Mouse (Mus musculus) layer of hippocampus, adult 2 months (tissue): ENCODE measurements around the gene Aox2. TPM values are rescaled to one million over a fixed set of nuclear protein-coding genes. Genes with fewer than 3 reads are reported as not detected.

Experiments used
- DNase-seq, 2 experiments: peaks; one replicate each; pipeline ENCODE4 v3.0.0; 2022; ENCODE audit warnings: low spot score in 2 of 2
- H3K27ac ChIP-seq: fragments of 200-600 bp; 2 replicates; pipeline ENCODE4 v1.8.1; 2022
- H3K4me3 ChIP-seq: fragments of 200-600 bp; 2 replicates; pipeline ENCODE4 v1.8.1; 2022; ENCODE audit warnings: mild to moderate bottlenecking
- CTCF ChIP-seq: fragments of 200-600 bp; conservative IDR thresholded peaks from 2 replicates; pipeline ENCODE4 v1.8.1; 2022; ENCODE audit warnings: antibody characterized with exemption, mild to moderate bottlenecking, moderate library complexity
- total RNA-seq, 2 experiments: library from RNA; stranded (reverse); gene quantifications; 2 replicates each; pipeline ENCODE4 v1.2.3; 2021

Gene Aox2
- total RNA-seq, 2 experiments from 2014 or later, result not detected

DNA sequence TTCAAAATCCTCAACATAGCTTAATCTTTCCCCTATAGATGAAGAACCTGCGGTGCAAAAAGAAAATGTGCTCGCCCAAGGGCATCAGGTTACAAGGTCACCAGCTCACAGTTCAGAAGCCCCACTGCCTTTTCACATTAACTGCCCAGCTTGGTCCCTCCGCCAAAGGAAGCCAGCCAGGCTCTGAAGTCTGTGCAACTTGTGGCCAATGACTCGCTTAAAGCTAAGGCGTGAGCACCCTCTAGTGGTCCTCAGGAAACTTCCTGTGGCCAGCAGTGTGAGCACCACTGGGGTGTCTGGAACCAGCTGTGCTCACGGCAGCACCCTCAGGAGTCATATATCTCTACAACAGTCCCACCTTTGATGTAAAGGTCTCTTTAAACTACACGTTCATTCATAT, 18.2 kb downstream of the Aox2 start:
- peak; percentile 63 to 65 for DNase-seq
- no peak overlapping the region for H3K4me3 ChIP-seq
- TF ChIP-seq CTCF, result peak; percentile 96
- no peak overlapping the region for H3K27ac ChIP-seq

- DNase-seq, result no peak
- Histone ChIP-seq H3K27ac (no peak overlapping the region), H3K4me3 (no peak overlapping the region)
- TF ChIP-seq CTCF, result no peak
These were observed 18.7 kb downstream of the Aox2 start for GRCm38 (mm10) chr1:58296821-58297220.

DNA sequence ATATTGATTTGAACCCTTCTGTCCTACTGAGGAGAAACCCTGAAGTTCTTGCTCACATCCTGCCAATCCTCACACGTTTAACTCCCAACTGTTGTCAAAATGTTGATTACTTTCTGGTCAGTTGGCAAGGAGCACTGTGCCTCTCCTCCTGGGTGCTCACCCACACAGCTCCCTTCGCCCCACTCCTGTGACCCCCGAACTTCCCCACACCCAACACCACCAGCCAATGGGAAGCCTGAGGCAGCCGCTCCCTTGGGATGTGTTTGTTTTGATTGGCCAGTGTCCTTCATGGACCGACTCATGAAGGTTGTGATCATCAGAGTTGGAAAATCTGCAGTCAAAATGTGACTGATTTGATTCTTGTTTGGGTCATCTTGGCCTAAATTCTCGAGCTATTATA, 20.2 kb downstream of the Aox2 start:
- TF ChIP-seq CTCF, result no peak
- DNase-seq, result no peak

GRCm38 (mm10) chr1:58301073-58301472, 22.9 kb downstream of the Aox2 start:
- Histone ChIP-seq H3K27ac (no peak overlapping the region), H3K4me3 (no peak overlapping the region)
- DNase-seq, result no peak
- no peak for TF ChIP-seq CTCF

More for the DNA sequence above, 20.2 kb downstream of the Aox2 start:
- Histone ChIP-seq H3K4me3 (no peak overlapping the region), H3K27ac (no peak overlapping the region)

GRCm38 (mm10) chr1:58302015-58302414, 23.9 kb downstream of the Aox2 start:
- no peak for DNase-seq
- Histone ChIP-seq H3K4me3 (no peak overlapping the region), H3K27ac (no peak overlapping the region)
- no peak for TF ChIP-seq CTCF

GRCm38 (mm10) chr1:58303009-58303408, 24.9 kb downstream of the Aox2 start:
- TF ChIP-seq CTCF, result no peak
- no peak overlapping the region for H3K27ac ChIP-seq
- no peak for DNase-seq
- no peak overlapping the region for H3K4me3 ChIP-seq

- Histone ChIP-seq H3K27ac (no peak overlapping the region), H3K4me3 (no peak overlapping the region)
- TF ChIP-seq CTCF, result no peak
- no peak for DNase-seq
These were observed 25.6 kb downstream of the Aox2 start for GRCm38 (mm10) chr1:58303726-58304125.

DNA sequence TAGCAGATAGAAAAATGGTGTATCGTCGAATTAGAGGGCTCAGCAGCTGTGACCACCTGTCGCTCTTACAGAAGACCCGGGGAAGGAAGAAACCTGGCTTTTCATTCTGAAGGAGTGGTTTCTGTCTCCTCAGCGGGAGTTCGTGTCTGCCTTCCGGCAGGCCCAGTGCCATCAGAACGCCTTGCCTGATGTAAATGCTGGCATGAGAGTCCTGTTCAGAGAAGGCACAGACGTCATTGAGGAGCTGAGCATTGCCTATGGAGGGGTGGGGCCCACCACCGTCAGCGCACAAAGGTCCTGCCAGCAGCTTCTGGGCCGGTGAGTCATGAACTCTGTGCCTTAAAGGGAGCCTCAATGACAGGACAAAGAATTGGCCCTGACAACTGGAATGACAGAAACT, 26.2 kb downstream of the Aox2 start:
- TF ChIP-seq CTCF, result no peak
- no peak overlapping the region for H3K27ac ChIP-seq
- H3K4me3 ChIP-seq, result no peak overlapping the region
- no peak for DNase-seq

- TF ChIP-seq CTCF, result no peak
- Histone ChIP-seq H3K4me3 (no peak overlapping the region), H3K27ac (no peak overlapping the region)
- no peak for DNase-seq
These were observed 29.1 kb downstream of the Aox2 start for GRCm38 (mm10) chr1:58307181-58307580.

GRCm38 (mm10) chr1:58308594-58308993, 30.5 kb downstream of the Aox2 start:
- Histone ChIP-seq H3K27ac (no peak overlapping the region), H3K4me3 (no peak overlapping the region)
- no peak for TF ChIP-seq CTCF
- DNase-seq, result no peak

DNA sequence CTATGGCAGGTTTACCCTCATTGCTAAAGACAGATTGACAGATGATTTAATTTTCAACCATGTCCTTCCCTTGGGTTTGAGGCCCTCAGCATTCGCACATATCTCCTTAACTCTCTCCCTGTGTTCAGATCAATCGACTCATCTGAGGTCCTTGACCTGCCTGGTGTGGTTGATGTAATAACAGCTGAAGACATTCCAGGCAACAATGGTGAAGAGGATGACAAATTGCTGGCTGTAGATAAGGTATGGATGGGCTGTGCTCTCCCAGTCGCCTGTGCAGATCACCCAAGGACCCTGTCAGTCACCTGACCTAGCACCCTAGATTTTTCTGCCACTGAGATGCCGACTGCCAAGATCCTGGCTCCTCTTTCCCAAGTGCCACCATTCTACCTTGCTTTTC, 31.7 kb downstream of the Aox2 start:
- H3K4me3 ChIP-seq, result no peak overlapping the region
- no peak for DNase-seq
- H3K27ac ChIP-seq, result no peak overlapping the region
- TF ChIP-seq CTCF, result no peak

- no peak for DNase-seq
- H3K4me3 ChIP-seq, result no peak overlapping the region
- H3K27ac ChIP-seq, result no peak overlapping the region
- TF ChIP-seq CTCF, result no peak
These were observed 33.2 kb downstream of the Aox2 start for GRCm38 (mm10) chr1:58311221-58311864.

GRCm38 (mm10) chr1:58313173-58313572, 35.0 kb downstream of the Aox2 start:
- DNase-seq, result no peak
- TF ChIP-seq CTCF, result no peak
- H3K4me3 ChIP-seq, result no peak overlapping the region
- no peak overlapping the region for H3K27ac ChIP-seq

- no peak overlapping the region for H3K4me3 ChIP-seq
- TF ChIP-seq CTCF, result no peak
- no peak for DNase-seq
- H3K27ac ChIP-seq, result no peak overlapping the region
These were observed 37.4 kb downstream of the Aox2 start for GRCm38 (mm10) chr1:58315532-58315931.
